ENCODE assay signal across 19 mouse cellular contexts in genomic region chr14:39508956-39509355, GRCm38 (mm10). TPM values are rescaled to one million over a fixed set of nuclear protein-coding genes. Genes with fewer than 3 reads are reported as not detected.
DNase-seq lines count a peak whose midpoint lies in the region; ATAC-seq and TF ChIP-seq lines count a peak whose summit lies in the region.
"Had no signal": no experiment of that assay in that cellular context is flagged by ENCODE, and none has a peak within 500 bp of the region (broad histone marks: within the 10 kb centered on the region; RNA-seq: fewer than 3 reads in every experiment).

No protein-coding gene starts in this region.

- peak; percentile 35; the same call in 1 of the 2 replicates for TF ChIP-seq CTCF in kidney, postnatal 0 days (IDR thresholded peaks at IDR 0.05; ENCODE audit: low read depth)
- peak; percentile 37 for TF ChIP-seq CTCF in midbrain, postnatal 0 days (IDR thresholded peaks at IDR 0.05)

- no peak overlapping the region for H3K4me2 ChIP-seq in kidney, postnatal 0 days (ENCODE audit: low read length)
- H3K4me2 ChIP-seq in midbrain, postnatal 0 days (ENCODE audit: low read depth, low read length, poor library complexity, severe bottlenecking): no peak overlapping the region
- no peak overlapping the region for H3K4me2 ChIP-seq in kidney, embryonic 16.5 days (replicated peaks; ENCODE audit: low read depth, low read length)
- H3K4me2 ChIP-seq: embryonic facial prominence, embryonic 13.5 days; hindbrain, embryonic 14.5 days; liver, embryonic 13.5 days; stomach, embryonic 15.5 days had no signal

- no peak for DNase-seq in kidney, postnatal 0 days (ENCODE audit: low spot score)
- no peak for DNase-seq in kidney, adult 18-20 months
- DNase-seq in midbrain, postnatal 0 days (ENCODE audit: low spot score): no peak
- DNase-seq in midbrain, embryonic 10.5 days (ENCODE audit: low spot score): no peak
- peak; percentile 18 for DNase-seq in cerebellum, adult 8-10 months
- no peak for DNase-seq in heart, postnatal 4 days
- DNase-seq: adrenal gland, postnatal 36 days; gastrocnemius, adult 2 months; heart, adult 2 months; kidney, adult 8-10 months; liver, embryonic 13.5 days; lung, postnatal 10 days; spleen, adult 18-20 months had no signal

- ATAC-seq in kidney, postnatal 0 days (replicated peaks; ENCODE audit: low FRiP score, low read depth): no peak
- ATAC-seq in midbrain, postnatal 0 days (ENCODE audit: low FRiP score): no peak
- ATAC-seq in kidney, embryonic 16.5 days (ENCODE audit: low FRiP score, low TSS enrichment): no peak
- ATAC-seq: activated CD4-positive, CD25-positive, alpha-beta regulatory T cell, adult 4 months had no signal

- H3K36me3 ChIP-seq in kidney, postnatal 0 days (ENCODE audit: insufficient read depth, low read length): no peaks in the 10 kb centered on the region
- no peaks in the 10 kb centered on the region for H3K36me3 ChIP-seq in midbrain, postnatal 0 days (ENCODE audit: insufficient read depth, low read length)
- H3K36me3 ChIP-seq in midbrain, embryonic 10.5 days: no peaks in the 10 kb centered on the region
- H3K36me3 ChIP-seq in kidney, embryonic 16.5 days (ENCODE audit: insufficient read depth, low read length): no peaks in the 10 kb centered on the region
- H3K36me3 ChIP-seq: embryonic facial prominence, embryonic 13.5 days; liver, embryonic 13.5 days; stomach, embryonic 15.5 days had no signal

- no peak overlapping the region for H3K9ac ChIP-seq in kidney, postnatal 0 days (ENCODE audit: low read depth, low read length)
- no peak overlapping the region for H3K9ac ChIP-seq in midbrain, postnatal 0 days (replicated peaks; ENCODE audit: low read length, poor library complexity, severe bottlenecking)
- H3K9ac ChIP-seq in kidney, embryonic 16.5 days (replicated peaks; ENCODE audit: low read length): no peak overlapping the region
- H3K9ac ChIP-seq: embryonic facial prominence, embryonic 13.5 days; hindbrain, embryonic 14.5 days; liver, embryonic 13.5 days; stomach, embryonic 15.5 days had no signal

- no peaks in the 10 kb centered on the region for H3K4me1 ChIP-seq in kidney, postnatal 0 days (replicated peaks; ENCODE audit: insufficient read depth, low read length)
- H3K4me1 ChIP-seq in midbrain, postnatal 0 days (ENCODE audit: insufficient read depth, low read length): no peaks in the 10 kb centered on the region
- H3K4me1 ChIP-seq in midbrain, embryonic 10.5 days: no peaks in the 10 kb centered on the region
- no peaks in the 10 kb centered on the region for H3K4me1 ChIP-seq in kidney, embryonic 16.5 days (ENCODE audit: insufficient read depth, low read length)
- H3K4me1 ChIP-seq: embryonic facial prominence, embryonic 13.5 days; liver, embryonic 13.5 days; stomach, embryonic 15.5 days had no signal

- no peak overlapping the region for H3K27ac ChIP-seq in kidney, postnatal 0 days
- no peak overlapping the region for H3K27ac ChIP-seq in midbrain, postnatal 0 days (ENCODE audit: low read depth, low read length)
- no peak overlapping the region for H3K27ac ChIP-seq in midbrain, embryonic 10.5 days (replicated peaks)
- H3K27ac ChIP-seq in kidney, embryonic 16.5 days (ENCODE audit: low read length): no peak overlapping the region
- H3K27ac ChIP-seq: embryonic facial prominence, embryonic 13.5 days; gastrocnemius, adult 2 months; heart, adult 2 months; hindbrain, embryonic 14.5 days; liver, embryonic 13.5 days; stomach, embryonic 15.5 days had no signal

- no peak overlapping the region for H3K4me3 ChIP-seq in kidney, postnatal 0 days (replicated peaks; ENCODE audit: low read depth, low read length)
- no peak overlapping the region for H3K4me3 ChIP-seq in midbrain, postnatal 0 days (ENCODE audit: low read depth, low read length)
- no peak overlapping the region for H3K4me3 ChIP-seq in midbrain, embryonic 10.5 days
- no peak overlapping the region for H3K4me3 ChIP-seq in kidney, embryonic 16.5 days (ENCODE audit: low read length)
- H3K4me3 ChIP-seq: embryonic facial prominence, embryonic 13.5 days; gastrocnemius, adult 2 months; heart, adult 2 months; liver, embryonic 13.5 days; stomach, embryonic 15.5 days had no signal

- H3K27me3 ChIP-seq in kidney, postnatal 0 days (ENCODE audit: insufficient read depth, low read length): no peaks in the 10 kb centered on the region
- no peaks in the 10 kb centered on the region for H3K27me3 ChIP-seq in midbrain, postnatal 0 days (ENCODE audit: insufficient read depth, low read length)
- no peaks in the 10 kb centered on the region for H3K27me3 ChIP-seq in midbrain, embryonic 10.5 days (ENCODE audit: low read depth, poor library complexity, severe bottlenecking)
- H3K27me3 ChIP-seq in kidney, embryonic 16.5 days (ENCODE audit: insufficient read depth, low read length): no peaks in the 10 kb centered on the region
- H3K27me3 ChIP-seq: embryonic facial prominence, embryonic 13.5 days; liver, embryonic 13.5 days; stomach, embryonic 15.5 days had no signal

- 76% methylated on average over 1 of the region's 1 CpGs for WGBS in kidney, postnatal 0 days
- 79% methylated on average over 1 of the region's 1 CpGs for WGBS in midbrain, postnatal 0 days
- WGBS in midbrain, embryonic 10.5 days: 84% methylated on average over 1 of the region's 1 CpGs
- 88% methylated on average over 1 of the region's 1 CpGs for WGBS in kidney, embryonic 16.5 days

- H3K9me3 ChIP-seq in kidney, postnatal 0 days (replicated peaks; ENCODE audit: low read length): no peaks in the 10 kb centered on the region
- H3K9me3 ChIP-seq in midbrain, postnatal 0 days (ENCODE audit: low read length): no peaks in the 10 kb centered on the region
- H3K9me3 ChIP-seq in midbrain, embryonic 10.5 days (replicated peaks): peaks cover 7% of the 10 kb centered on the region
- H3K9me3 ChIP-seq in kidney, embryonic 16.5 days (ENCODE audit: low read length): no peaks in the 10 kb centered on the region
- H3K9me3 ChIP-seq: liver, embryonic 13.5 days; stomach, embryonic 15.5 days had no signal

RNA-seq across cellular contexts. Expression of gene Nrg3, which starts 36.1 kb away (rescaled TPM):
- 0.18 and 0.20 TPM in 2 replicates for polyA plus RNA-seq in kidney, postnatal 0 days (2015; fragmentation: Nextera tagmentation; extraction: Ambion mirVana)
- 41.8 and 48.9 TPM in 2 replicates for total RNA-seq in midbrain, postnatal 0 days (2014; rRNA removed)
- 8.4 and 11.0 TPM in 2 replicates for polyA plus RNA-seq in midbrain, postnatal 0 days (2015; fragmentation: Nextera tagmentation; extraction: Ambion mirVana)
- polyA plus RNA-seq in midbrain, embryonic 10.5 days (2016; fragmentation: Nextera tagmentation; extraction: Ambion mirVana): 0.28 and 0.87 TPM in 2 replicates
- not detected for total RNA-seq in heart, postnatal 4 days (2021)
- 0.37 and 0.45 TPM in 2 replicates for polyA plus RNA-seq in kidney, embryonic 16.5 days (2015; fragmentation: Nextera tagmentation; extraction: Ambion mirVana)
- total RNA-seq: gastrocnemius, adult 2 months; heart, adult 2 months had no signal
- polyA plus RNA-seq: activated CD4-positive, CD25-positive, alpha-beta regulatory T cell, adult 4 months; heart, postnatal 0 days; liver, embryonic 13.5 days had no signal
